Mouse (Mus musculus) liver, adult 2 months (tissue): ENCODE measurements around the gene Ctla4.

Source experiments
- CTCF ChIP-seq: fragments of 200-500 bp; IDR thresholded peaks from 2 replicates; pipeline ENCODE4 v1.5.1; 2011; ENCODE audit warnings: low read depth, low read length, control low read depth
- POLR2A ChIP-seq: fragments of 200-500 bp; IDR thresholded peaks from 2 replicates; pipeline ENCODE4 v1.6.1; 2011; ENCODE audit warnings: low read length, control low read depth; ENCODE audit not compliant: insufficient read depth; ENCODE audit errors: extremely low read depth

GRCm38 (mm10) chr1:60852770-60853147 is 34.0 kb upstream of the Ctla4 start:
- TF ChIP-seq CTCF = no peak
- TF ChIP-seq POLR2A = no peak
